Mouse (Mus musculus): ENCODE measurements around the gene Ankrd55.

The Ankrd55 gene

DNA sequence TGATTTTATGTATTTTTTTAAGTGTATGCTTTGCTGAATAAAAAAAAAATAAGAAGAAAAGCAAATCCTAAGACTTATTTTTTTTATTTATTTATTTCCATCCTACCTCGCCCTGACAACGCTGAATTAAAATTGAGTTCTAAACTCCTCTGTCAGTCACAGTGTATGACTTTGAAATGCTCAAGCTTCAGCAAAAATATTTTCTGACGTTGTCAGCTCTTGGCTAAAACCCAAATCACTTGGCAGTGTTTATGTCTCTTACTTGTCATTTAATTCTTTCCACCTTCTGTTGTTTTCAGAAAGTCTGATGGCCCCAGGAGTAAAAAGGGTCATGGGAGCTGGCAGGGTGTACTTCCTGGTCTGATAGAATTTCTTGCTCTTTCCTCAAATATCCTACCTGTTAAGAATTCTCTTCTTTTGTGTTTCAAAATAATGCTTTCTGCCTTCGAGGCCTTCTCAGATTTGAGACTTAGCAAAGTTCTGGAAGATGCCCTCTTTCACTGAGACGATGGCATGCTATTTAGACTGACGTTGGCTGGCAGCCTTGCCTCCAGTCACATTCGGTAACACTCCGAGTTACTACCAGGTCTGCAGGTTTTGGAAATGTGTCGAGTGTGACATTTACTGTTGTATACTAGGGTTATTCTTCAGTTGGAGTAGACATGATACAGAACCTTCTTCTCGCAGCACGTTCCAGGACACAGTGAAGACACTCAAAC, 95.8 kb downstream of the Ankrd55 start:
- DNase-seq, result no peak

DNA sequence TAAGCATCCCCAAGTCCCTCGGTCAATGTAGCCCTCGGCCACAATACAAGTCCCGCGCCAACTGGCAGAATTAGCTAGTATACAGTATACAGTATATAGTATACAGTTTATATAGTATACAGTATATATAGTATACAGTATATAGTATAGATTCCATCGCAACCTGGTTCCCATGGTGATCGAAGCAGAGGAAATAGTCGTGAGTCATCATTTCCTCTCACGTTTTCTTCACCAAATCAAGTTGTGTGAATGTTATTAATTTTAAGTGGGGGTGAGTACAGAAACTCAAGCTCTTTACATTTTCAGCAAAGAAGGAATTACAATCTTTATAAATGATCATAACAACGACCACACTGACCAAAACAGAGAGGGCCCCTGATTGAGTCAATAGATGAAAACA, 96.8 kb downstream of the Ankrd55 start:
- no peak for DNase-seq

- DNase-seq, result no peak
Measured at GRCm38 (mm10) chr13:112386494-112387075, 98.3 kb downstream of the Ankrd55 start.

GRCm38 (mm10) chr13:112387279-112387678, 99.0 kb downstream of the Ankrd55 start:
- no peak for DNase-seq

DNA sequence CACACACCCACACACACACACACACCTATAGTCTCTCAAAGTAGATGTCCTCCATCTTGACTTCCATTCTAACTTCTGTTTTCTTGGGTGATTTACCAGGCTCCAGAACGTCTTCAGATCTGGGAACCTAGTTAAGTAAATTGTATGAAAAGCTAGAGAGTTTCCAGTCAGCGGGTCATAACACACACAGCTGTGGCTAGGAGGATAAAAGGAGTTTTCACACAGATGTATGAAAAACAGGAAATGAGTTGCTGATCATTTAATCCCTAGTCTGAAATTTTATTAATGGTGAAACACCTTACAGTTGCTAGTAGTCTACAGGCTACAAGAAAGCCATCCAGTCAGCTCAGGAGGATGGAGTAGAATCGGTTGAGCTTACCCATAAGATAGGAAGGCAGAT, 99.9 kb downstream of the Ankrd55 start:
- no peak for DNase-seq

- no peak for DNase-seq
Measured at GRCm38 (mm10) chr13:112390206-112390605, 102.0 kb downstream of the Ankrd55 start.

- no peak for DNase-seq
Measured at GRCm38 (mm10) chr13:112391354-112391753, 103.1 kb downstream of the Ankrd55 start.

- no peak for DNase-seq
Measured at GRCm38 (mm10) chr13:112393356-112393755, 105.1 kb downstream of the Ankrd55 start.

DNA sequence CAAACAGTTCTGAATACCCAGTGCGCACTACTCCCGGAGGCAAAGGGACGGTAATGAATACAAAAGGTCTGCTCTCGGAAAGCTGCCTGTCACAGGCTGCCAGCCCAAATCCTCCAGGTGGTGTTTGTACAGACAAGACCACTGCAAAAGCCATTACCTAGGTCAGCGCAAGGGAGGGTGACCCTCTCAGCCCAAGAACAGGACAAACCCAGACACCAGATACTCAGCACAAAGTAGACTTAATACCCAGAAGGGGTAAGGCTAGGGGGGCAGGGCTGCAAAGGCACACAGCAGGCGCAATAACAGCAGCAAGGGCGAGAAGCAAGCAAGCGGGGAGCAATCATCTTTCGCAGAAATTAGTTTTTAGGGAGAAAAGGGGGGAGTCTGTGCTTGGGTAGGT, 106.0 kb downstream of the Ankrd55 start:
- DNase-seq, result no peak

GRCm38 (mm10) chr13:112404723-112405122, 116.5 kb downstream of the Ankrd55 start:
- DNase-seq, result no peak

DNA sequence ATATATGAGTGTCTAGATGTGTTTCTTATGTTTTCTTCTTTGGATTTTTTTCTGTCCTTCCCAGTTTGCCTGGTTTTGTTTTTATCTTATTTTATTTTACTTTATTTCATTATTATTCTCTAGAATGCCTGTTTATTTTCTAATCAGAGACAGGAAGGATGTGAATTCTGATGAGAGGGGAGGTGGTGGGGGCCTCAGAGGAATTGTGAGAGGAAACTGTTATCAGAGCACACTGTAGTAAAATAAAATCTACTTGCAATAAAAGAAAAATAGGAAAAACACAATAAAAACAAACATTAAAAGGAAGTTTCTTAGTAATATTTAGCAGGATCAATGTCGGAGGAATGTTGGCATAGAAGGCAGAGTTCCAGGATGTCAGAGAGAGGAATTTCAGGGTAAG, 116.9 kb downstream of the Ankrd55 start:
- DNase-seq, result no peak

DNA sequence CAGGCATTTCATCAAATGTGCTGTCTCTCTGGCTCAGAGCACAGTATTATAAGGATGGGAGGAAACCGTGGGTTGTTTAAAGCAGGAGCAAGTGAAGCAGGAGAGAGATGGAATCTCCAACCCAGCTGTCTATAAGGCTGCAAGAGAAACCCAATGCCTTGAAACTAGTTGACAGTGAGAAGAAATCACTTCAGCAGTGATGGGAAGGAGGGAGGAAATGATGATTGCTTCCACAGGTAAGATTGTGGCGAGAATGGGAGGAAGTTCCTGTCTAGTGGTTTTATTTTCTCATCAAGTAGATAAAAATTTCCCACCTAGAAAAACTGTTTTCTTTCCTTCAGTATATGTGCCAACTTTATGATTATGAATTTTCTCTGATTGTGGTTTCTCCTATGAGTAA, 118.4 kb downstream of the Ankrd55 start:
- DNase-seq, result no peak

- no peak for DNase-seq
Measured at GRCm38 (mm10) chr13:112407181-112407700, 119.0 kb downstream of the Ankrd55 start.

DNA sequence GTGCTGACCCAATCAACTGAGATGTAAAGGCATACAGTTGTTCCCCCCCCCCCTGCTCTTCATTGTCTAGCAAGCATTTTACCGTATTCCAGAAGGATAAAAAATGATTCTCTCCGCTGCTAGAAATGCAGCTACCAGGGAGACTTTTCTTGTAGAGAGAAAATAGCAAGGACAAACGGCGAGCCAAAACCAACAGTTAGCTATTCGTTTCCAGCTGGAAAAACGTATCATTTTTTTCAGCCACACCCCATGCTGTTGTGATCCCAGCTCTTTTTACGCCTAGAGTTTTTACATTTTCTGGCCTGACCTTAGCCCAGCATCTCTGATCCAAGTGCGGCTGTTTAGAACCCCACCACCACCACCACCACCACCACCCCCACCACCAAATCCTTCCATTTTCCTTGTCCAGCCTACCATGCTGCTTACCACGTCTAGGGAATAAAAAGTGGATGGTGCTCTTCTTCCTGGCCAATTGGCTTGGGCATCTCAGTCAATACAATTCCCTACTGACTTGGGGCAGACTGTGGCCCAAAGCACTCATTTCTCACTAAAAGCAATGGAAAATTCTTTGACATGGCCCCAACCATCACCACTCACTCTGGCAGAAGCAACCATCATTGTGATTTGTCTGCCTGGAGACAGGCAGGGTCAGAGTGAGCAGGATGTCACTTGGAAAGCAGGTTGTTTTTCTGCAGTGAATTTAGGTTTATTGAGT, 119.7 kb downstream of the Ankrd55 start:
- no peak for DNase-seq

- DNase-seq, result no peak
Measured at GRCm38 (mm10) chr13:112408701-112409100, 120.5 kb downstream of the Ankrd55 start.

- no peak for DNase-seq
Measured at GRCm38 (mm10) chr13:112409331-112409730, 121.1 kb downstream of the Ankrd55 start.

- DNase-seq, result no peak
Measured at GRCm38 (mm10) chr13:112409851-112410250, 121.6 kb downstream of the Ankrd55 start.

- DNase-seq, result no peak
Measured at GRCm38 (mm10) chr13:112410461-112410860, 122.2 kb downstream of the Ankrd55 start.

GRCm38 (mm10) chr13:112411216-112411822, 123.1 kb downstream of the Ankrd55 start:
- no peak for DNase-seq

GRCm38 (mm10) chr13:112412251-112412650, 124.0 kb downstream of the Ankrd55 start:
- no peak for DNase-seq

DNA sequence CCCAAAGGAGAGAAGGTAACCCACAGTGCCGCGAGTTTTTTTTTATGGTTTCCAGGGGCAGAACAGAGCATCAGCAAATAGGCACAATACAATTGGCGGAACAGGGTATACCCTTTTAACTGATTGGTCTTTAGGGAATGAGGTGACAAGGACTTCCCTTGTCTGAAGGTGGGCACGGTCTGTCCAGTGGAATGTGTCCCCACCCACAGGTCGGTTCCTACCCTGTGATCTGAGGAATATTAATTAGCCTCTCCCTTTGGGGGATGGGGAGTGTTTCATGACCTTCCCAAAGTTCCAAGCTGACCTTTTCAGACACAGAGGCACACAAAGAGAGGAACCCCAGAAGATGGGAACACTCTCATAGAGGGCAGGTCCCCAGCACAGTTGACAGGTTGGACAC, 124.6 kb downstream of the Ankrd55 start:
- no peak for DNase-seq

GRCm38 (mm10) chr13:112413611-112414010, 125.4 kb downstream of the Ankrd55 start:
- DNase-seq, result no peak

DNA sequence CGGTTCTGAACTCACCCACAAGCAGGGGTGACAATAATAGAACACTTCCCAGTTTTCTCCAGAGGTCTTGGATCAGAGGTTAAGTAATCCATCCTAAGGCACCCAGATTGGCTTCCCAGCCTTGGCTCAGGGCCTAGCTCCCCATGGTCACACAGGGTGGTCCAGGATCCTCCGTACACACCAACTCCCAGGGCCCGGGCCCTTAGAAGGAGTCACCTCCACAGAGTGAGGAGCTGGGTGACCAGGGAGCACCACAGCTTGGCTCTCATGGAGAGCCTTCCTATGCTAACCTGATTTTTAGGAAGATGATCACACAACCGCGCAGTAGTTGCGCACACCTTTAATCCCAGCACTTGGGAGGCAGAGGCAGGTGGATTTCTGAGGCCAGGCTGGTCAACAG, 127.6 kb downstream of the Ankrd55 start:
- DNase-seq, result no peak

Measured in right cerebral cortex, postnatal 4 days (tissue).